Mouse (Mus musculus): ENCODE data around the gene Syne2. TPM values are rescaled to one million over a fixed set of nuclear protein-coding genes. Genes with fewer than 3 reads are reported as not detected.

Gene Syne2
- total and polyA plus RNA-seq, 3 experiments, result 3.9 to 7.5 (median 4.9) TPM

- Histone ChIP-seq H3K9ac (ENCODE audit: insufficient read depth, low read depth) (no peak overlapping the region), H3K4me3 (replicated peaks in 1 of 3; ENCODE audit: low read depth in 2 of 3, low read length in 2 of 3, poor library complexity in 1 of 3) (no peak overlapping the region), H3K36me3 (replicated peaks in 1 of 2; ENCODE audit: control insufficient read depth in 1 of 2, insufficient read depth in 1 of 2, low read length in 1 of 2) (peaks cover 0 to 7% of the 10 kb centered on the region in 2 experiments), H3K27me3 (replicated peaks) (no peaks in the 10 kb centered on the region), H3K9me3 (replicated peaks; ENCODE audit: low read length) (no peaks in the 10 kb centered on the region), H3K27ac (ENCODE audit: insufficient read depth, low read depth) (no peak overlapping the region), H3K4me2 (ENCODE audit: insufficient read depth, low read depth, poor library complexity, severe bottlenecking) (no peak overlapping the region), H3K4me1 (ENCODE audit: control insufficient read depth in 1 of 2, insufficient read depth in 2 of 2) (no peaks in the 10 kb centered on the region), H3K79me2 (replicated peaks; ENCODE audit: control insufficient read depth, extremely low read depth, insufficient read depth, poor library complexity, severe bottlenecking) (no peaks in the 10 kb centered on the region)
- TF ChIP-seq NRF1 (IDR thresholded peaks at IDR 0.05; ENCODE audit: low read depth, low read length), result peak; percentile 12; the same call in 1 of the 2 replicates
- no peak for TF ChIP-seq HCFC1 (IDR thresholded peaks at IDR 0.05; ENCODE audit: low read depth, low read length)
- TF ChIP-seq NELFE (IDR thresholded peaks at IDR 0.05; ENCODE audit: low read depth, low read length), result peak; percentile 27; the same call in 1 of the 2 replicates
- TF ChIP-seq EP300 (IDR thresholded peaks at IDR 0.05; ENCODE audit: low read length), result no peak
- TF ChIP-seq CTCF (conservative IDR thresholded peaks at IDR 0.05 in 1 of 2, IDR thresholded peaks at IDR 0.05 in 1 of 2; ENCODE audit: low read depth in 2 of 2, low read length in 2 of 2), result peak; percentile 88 to 98
- TF ChIP-seq SMC3 (IDR thresholded peaks at IDR 0.05; ENCODE audit: low read depth, low read length), result peak; percentile 94
- TF ChIP-seq MAFK (IDR thresholded peaks at IDR 0.05; ENCODE audit: insufficient replicate concordance, low read length), result 0 out of 2 replicates have a peak, but pooled peaks have one; percentile 9
- TF ChIP-seq ZC3H11A (IDR thresholded peaks at IDR 0.05; ENCODE audit: low read depth, low read length), result peak; percentile 89
- no peak for TF ChIP-seq MAZ (IDR thresholded peaks at IDR 0.05; ENCODE audit: low read depth, low read length)
- 0 out of 2 replicates have a peak, but pooled peaks have one; percentile 13 for TF ChIP-seq IRF4 (IDR thresholded peaks at IDR 0.05; ENCODE audit: low read depth, low read length)
- TF ChIP-seq RAD21 (IDR thresholded peaks at IDR 0.05; ENCODE audit: low read depth, low read length), result peak; percentile 93
- dilution Hi-C loops (cut with MboI; ENCODE audit: extremely low pct_ligation_motif_present, extremely low pct_unique_long_range_greater_than_20kb, low sequenced_read_pairs), result no loop called here
- peak; percentile 84 for DNase-seq (ENCODE audit: extremely low read depth)
- in situ Hi-C loops (cut with MboI; ENCODE audit: low pct_ligation_motif_present, low pct_unique_long_range_greater_than_20kb, low sequenced_read_pairs), result loop anchor here (5.0 to 25.0 kb wide), 2 partner anchors 161 to 321 kb away; partner anchors contain the start of gene Esr2
Observed at GRCm38 (mm10) chr12:76016123-76017101, 198.5 kb downstream of the Syne2 start.

GRCm38 (mm10) chr12:76018640-76019039 lies 200.7 kb downstream of the Syne2 start:
- H3K27me3 ChIP-seq (replicated peaks), result no peaks in the 10 kb centered on the region
- no peak for DNase-seq (ENCODE audit: extremely low read depth)
- no peaks in the 10 kb centered on the region for H3K79me2 ChIP-seq (replicated peaks; ENCODE audit: control insufficient read depth, extremely low read depth, insufficient read depth, poor library complexity, severe bottlenecking)
- H3K36me3 ChIP-seq (replicated peaks in 1 of 2; ENCODE audit: control insufficient read depth in 1 of 2, insufficient read depth in 1 of 2, low read length in 1 of 2), result peaks cover 0 to 7% of the 10 kb centered on the region in 2 experiments
- no peak overlapping the region for H3K9ac ChIP-seq (ENCODE audit: insufficient read depth, low read depth)
- no peak for TF ChIP-seq CTCF (conservative IDR thresholded peaks at IDR 0.05 in 1 of 2, IDR thresholded peaks at IDR 0.05 in 1 of 2; ENCODE audit: low read depth in 2 of 2, low read length in 2 of 2)
- in situ Hi-C loops (cut with MboI; ENCODE audit: low pct_ligation_motif_present, low pct_unique_long_range_greater_than_20kb, low sequenced_read_pairs) (loop anchor here (5.0 to 25.0 kb wide), 2 partner anchors 159 to 319 kb away; partner anchors contain the start of gene Esr2), dilution Hi-C loops (cut with MboI; ENCODE audit: extremely low pct_ligation_motif_present, extremely low pct_unique_long_range_greater_than_20kb, low sequenced_read_pairs) (no loop called here)
- H3K4me3 ChIP-seq (replicated peaks in 1 of 3; ENCODE audit: low read depth in 2 of 3, low read length in 2 of 3, poor library complexity in 1 of 3), result no peak overlapping the region
- H3K4me1 ChIP-seq (ENCODE audit: control insufficient read depth in 1 of 2, insufficient read depth in 2 of 2), result no peaks in the 10 kb centered on the region
- H3K27ac ChIP-seq (ENCODE audit: insufficient read depth, low read depth), result no peak overlapping the region
- no peaks in the 10 kb centered on the region for H3K9me3 ChIP-seq (replicated peaks; ENCODE audit: low read length)
- H3K4me2 ChIP-seq (ENCODE audit: insufficient read depth, low read depth, poor library complexity, severe bottlenecking), result no peak overlapping the region

Measured in CH12.LX (cell line).